Mouse (Mus musculus): ENCODE results near the gene Gbp8.

DNA sequence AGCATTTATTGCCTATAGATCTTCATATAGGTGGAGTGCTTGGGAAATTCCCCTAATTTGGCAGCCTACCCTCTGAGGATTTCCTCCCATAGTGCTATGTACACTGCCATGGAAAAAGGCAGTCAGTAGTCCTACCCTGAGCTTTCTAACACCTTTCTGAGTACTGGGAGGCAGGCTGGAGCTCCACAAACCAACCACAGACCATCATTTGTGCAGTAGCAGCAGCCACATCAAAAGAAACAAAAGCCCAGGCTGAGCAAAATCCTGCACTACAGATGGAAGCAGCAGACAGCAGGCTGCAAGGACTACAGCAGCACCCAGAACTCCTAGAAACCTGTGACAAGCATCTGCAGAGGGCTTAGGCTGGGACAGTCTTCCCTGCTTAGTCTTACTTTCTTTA lies 129.0 kb downstream of the Gbp8 start:
- no peak for TF ChIP-seq CTCF (conservative IDR thresholded peaks at IDR 0.05; ENCODE audit: low read length)
- no peak for TF ChIP-seq NANOG (IDR thresholded peaks at IDR 0.05; ENCODE audit: borderline replicate concordance, low read length)
- no peak for TF ChIP-seq POU5F1 (IDR thresholded peaks at IDR 0.05; ENCODE audit: borderline replicate concordance, low read length)
